Mouse (Mus musculus) lung, embryonic 16.5 days (tissue): ENCODE results near the gene Stmnd1. TPM values are rescaled to one million over a fixed set of nuclear protein-coding genes. Genes with fewer than 3 reads are reported as not detected.

Source experiments
- ATAC-seq: fragments of 200-750 bp; cut with Nextera tagmentation; 2 replicates; pipeline ENCODE4 v1.8.0; 2017; ENCODE audit warnings: low read depth, mild to moderate bottlenecking, moderate library complexity
- H3K27ac ChIP-seq: fragments of 300-500 bp; sonication (generic); 2 replicates; pipeline ENCODE4 v1.5.1; 2014; ENCODE audit warnings: mild to moderate bottlenecking, control low read depth, low read length
- H3K27me3 ChIP-seq: fragments of 300-500 bp; sonication (generic); 2 replicates; pipeline ENCODE4 v1.6.1; 2014; ENCODE audit warnings: low read depth, low read length, mixed read lengths; ENCODE audit not compliant: control insufficient read depth, insufficient read depth
- H3K36me3 ChIP-seq: fragments of 300-500 bp; sonication (generic); 2 replicates; pipeline ENCODE4 v1.6.1; 2014; ENCODE audit warnings: low read length; ENCODE audit not compliant: control insufficient read depth, insufficient read depth
- H3K4me1 ChIP-seq: fragments of 300-500 bp; sonication (generic); replicated peaks from 2 replicates; pipeline ENCODE4 v1.6.1; 2014; ENCODE audit warnings: low read length, mixed read lengths; ENCODE audit not compliant: control insufficient read depth, insufficient read depth
- H3K4me2 ChIP-seq: fragments of 300-500 bp; sonication (generic); 2 replicates; pipeline ENCODE4 v1.6.1; 2014; ENCODE audit warnings: low read depth, low read length, control low read depth
- H3K4me3 ChIP-seq: fragments of 300-500 bp; sonication (generic); 2 replicates; pipeline ENCODE4 v1.5.1; 2014; ENCODE audit warnings: mild to moderate bottlenecking, low read length, control low read depth
- H3K9ac ChIP-seq: fragments of 300-500 bp; sonication (generic); 2 replicates; pipeline ENCODE4 v1.6.1; 2014; ENCODE audit warnings: low read length, control low read depth
- H3K9me3 ChIP-seq: fragments of 300-500 bp; sonication (generic); 2 replicates; pipeline ENCODE4 v1.6.1; 2016; ENCODE audit warnings: low read length; ENCODE audit not compliant: control insufficient read depth
- whole genome bisulfite sequencing: fragments of 180-500 bp; shearing (Covaris S2); extraction: QIAGEN DNeasy Blood & Tissue Kit; methylation state at CpG from one replicate; pipeline ENCODE4 v1.1.7; 2014; 5-methylcytosine and 5-hydroxymethylcytosine counted together
- polyA plus RNA-seq: library from polyadenylated mRNA; unstranded; fragments of >200 nt; fragmentation: Nextera tagmentation; extraction: Ambion mirVana; gene quantifications from 2 replicates; pipeline ENCODE4 v1.2.1, GENCODE M21; 2015

Gene Stmnd1
- polyA plus RNA-seq, 1 experiment from 2014 or later, result 0.33 TPM

DNA sequence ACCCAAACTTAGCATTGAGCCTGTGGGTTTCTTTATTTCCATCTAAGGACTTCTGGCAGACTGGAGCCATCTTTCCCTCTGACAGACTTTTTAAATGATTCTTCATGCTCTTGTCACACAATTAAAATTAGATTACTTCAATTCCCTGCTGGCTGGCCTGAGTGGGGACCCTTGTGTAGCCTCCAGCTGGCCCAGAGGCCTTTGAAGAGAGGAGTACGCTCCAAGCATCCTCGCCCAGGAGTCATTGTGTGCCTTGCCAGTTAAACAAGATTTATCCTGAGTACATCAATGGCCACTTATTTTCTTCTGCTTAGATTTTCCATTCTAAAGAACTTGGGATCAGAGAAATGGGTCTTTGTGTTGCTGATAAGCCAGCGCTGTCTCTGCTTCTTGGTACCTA lies 76.1 kb downstream of the Stmnd1 start:
- peak; percentile 23; the same call in 1 of the 2 replicates for ATAC-seq
- H3K4me3 ChIP-seq, result no peak overlapping the region

More for the DNA sequence above, 76.1 kb downstream of the Stmnd1 start:
- Histone ChIP-seq H3K36me3 (no peaks in the 10 kb centered on the region), H3K27me3 (no peaks in the 10 kb centered on the region), H3K9me3 (no peaks in the 10 kb centered on the region), H3K27ac (no peak overlapping the region), H3K4me1 (no peaks in the 10 kb centered on the region), H3K9ac (no peak overlapping the region), H3K4me2 (no peak overlapping the region)
- 57% methylated on average over 3 of the region's 3 CpGs for WGBS

Other genes with a start within 250 kb of the Stmnd1 start
- gene Rbm24, start 144.7 kb downstream of the Stmnd1 start, polyA plus RNA-seq, result 2.6 and 3.2 TPM in 2 replicates
- 9.0 and 11.8 TPM in 2 replicates for gene Cap2, start 228.1 kb downstream of the Stmnd1 start, polyA plus RNA-seq